Mouse (Mus musculus) neural tube, embryonic 13.5 days (tissue): ENCODE measurements around the gene Mical1. TPM values are rescaled to one million over a fixed set of nuclear protein-coding genes. Genes with fewer than 3 reads are reported as not detected.

ENCODE experiments used
- ATAC-seq: fragments of 200-750 bp; cut with Nextera tagmentation; 2 replicates; pipeline ENCODE4 v1.8.0; 2017; ENCODE audit warnings: low read depth, mild to moderate bottlenecking, moderate TSS enrichment, moderate library complexity
- H3K27ac ChIP-seq: fragments of 300-500 bp; sonication (generic); replicated peaks from 2 replicates; pipeline ENCODE4 v1.5.1; 2015; ENCODE audit warnings: moderate library complexity, mild to moderate bottlenecking, inconsistent platforms
- H3K27me3 ChIP-seq: fragments of 300-500 bp; sonication (generic); 2 replicates; pipeline ENCODE4 v1.6.1; 2015; ENCODE audit warnings: mild to moderate bottlenecking, inconsistent platforms
- H3K36me3 ChIP-seq: fragments of 300-500 bp; sonication (generic); 2 replicates; pipeline ENCODE4 v1.6.1; 2015; ENCODE audit warnings: mild to moderate bottlenecking, inconsistent platforms
- H3K4me1 ChIP-seq: fragments of 300-500 bp; sonication (generic); replicated peaks from 2 replicates; pipeline ENCODE4 v1.6.1; 2015; ENCODE audit warnings: inconsistent platforms
- H3K4me2 ChIP-seq: fragments of 300-500 bp; sonication (generic); 2 replicates; pipeline ENCODE4 v1.6.1; 2015; ENCODE audit warnings: inconsistent platforms, mild to moderate bottlenecking, moderate library complexity
- H3K4me3 ChIP-seq: fragments of 300-500 bp; sonication (generic); 2 replicates; pipeline ENCODE4 v1.5.1; 2015; ENCODE audit warnings: mild to moderate bottlenecking, inconsistent platforms
- H3K9ac ChIP-seq: fragments of 300-500 bp; sonication (generic); 2 replicates; pipeline ENCODE4 v1.6.1; 2015; ENCODE audit warnings: moderate library complexity, mild to moderate bottlenecking, inconsistent platforms
- H3K9me3 ChIP-seq: fragments of 300-500 bp; sonication (generic); 2 replicates; pipeline ENCODE4 v1.6.1; 2016; ENCODE audit warnings: inconsistent platforms
- WGBS: fragments of 180-500 bp; shearing (Covaris S2); methylation state at CpG from one replicate; pipeline ENCODE4 v1.1.7; 2015; 5-methylcytosine and 5-hydroxymethylcytosine counted together
- polyA plus RNA-seq: library from polyadenylated mRNA; unstranded; fragments of >200 nt; fragmentation: Nextera tagmentation; extraction: Ambion mirVana; gene quantifications from 2 replicates; pipeline ENCODE4 v1.2.1, GENCODE M21; 2015

The Mical1 gene
- polyA plus RNA-seq: 35.3 and 36.0 TPM in 2 replicates

DNA sequence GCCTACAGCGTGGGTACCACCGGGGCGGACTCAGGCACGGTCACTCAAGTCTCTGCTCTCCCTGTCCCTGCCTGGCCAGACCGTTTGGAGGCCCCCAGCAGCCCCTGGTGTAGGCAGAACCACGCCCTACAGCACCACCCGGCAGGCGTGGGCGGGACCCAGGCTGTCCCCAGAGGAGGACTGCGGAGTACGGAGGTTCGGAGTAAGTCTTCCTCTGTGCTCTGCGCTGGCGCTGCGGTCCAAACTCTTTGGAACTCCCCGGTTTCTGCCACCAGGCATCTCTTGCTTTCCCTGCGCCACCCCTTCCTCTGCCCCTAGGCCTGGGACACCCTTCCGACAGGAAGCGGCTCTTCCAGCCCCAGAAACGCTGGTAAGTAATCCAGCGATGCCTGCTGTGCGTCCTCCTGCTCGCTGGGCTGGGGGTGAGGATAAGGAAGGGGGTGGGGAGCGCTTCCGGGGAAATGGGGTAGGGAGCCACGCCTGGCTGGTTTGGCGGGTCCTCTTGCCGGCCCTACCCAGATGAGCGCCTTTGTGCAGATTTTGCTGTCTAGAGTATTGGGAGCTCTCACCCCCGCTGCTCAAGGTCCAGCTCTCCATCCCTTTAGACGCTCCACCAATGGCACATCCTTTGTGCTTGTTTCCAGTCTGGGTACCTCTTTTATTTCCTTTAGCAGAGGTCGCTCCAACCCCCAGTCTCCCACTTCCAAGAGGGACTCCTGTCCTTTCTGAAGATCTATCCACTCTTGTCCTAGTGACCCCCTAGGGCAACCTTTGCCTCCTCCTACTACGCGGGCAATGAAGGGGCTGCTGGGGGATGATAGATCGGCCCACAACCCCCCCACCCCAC is at the start of gene Mical1:
TSS of gene Mical1 (plus strand) at position 144 of the 847 bp plus-strand sequence.
- peaks cover 36% of the 10 kb centered on the region for H3K4me1 ChIP-seq
- no peaks in the 10 kb centered on the region for H3K9me3 ChIP-seq
- H3K36me3 ChIP-seq: peaks cover 14% of the 10 kb centered on the region
- under 1% methylated on average over 35 of the region's 35 CpGs for WGBS
- H3K4me3 ChIP-seq: peak within 1 kb of the TSS; percentile 57
- H3K4me2 ChIP-seq: peak within 1 kb of the TSS; percentile 78
- H3K27me3 ChIP-seq: no peaks in the 10 kb centered on the region
- peak within 1 kb of the TSS; percentile 87 for H3K27ac ChIP-seq
- peak within 1 kb of the TSS; percentile 80 for H3K9ac ChIP-seq
- peak; percentile 71 for ATAC-seq

DNA sequence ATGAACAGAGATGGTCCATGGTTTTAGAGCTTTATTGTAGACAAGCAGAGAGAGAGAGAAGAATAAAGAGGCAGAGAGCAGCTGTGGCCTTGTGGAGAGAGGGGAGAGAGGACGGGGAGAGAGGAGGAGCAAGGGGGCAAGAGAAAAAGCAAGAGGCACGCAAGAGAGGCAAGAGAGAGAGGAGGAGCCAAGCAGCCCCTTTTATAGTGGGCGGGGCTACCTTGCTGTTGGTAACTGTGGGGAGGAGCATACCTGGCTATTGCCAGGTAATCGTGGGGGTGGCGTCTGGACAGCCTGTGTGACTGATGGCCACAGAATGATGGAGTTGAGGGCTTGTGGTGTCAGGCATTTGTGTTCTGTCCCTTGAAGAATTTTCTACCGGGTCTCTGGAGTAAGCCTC is 49.7 kb upstream of the Mical1 start:
- Histone ChIP-seq H3K4me2 (no peak overlapping the region), H3K9ac (no peak overlapping the region), H3K9me3 (no peaks in the 10 kb centered on the region), H3K4me1 (no peaks in the 10 kb centered on the region), H3K27ac (no peak overlapping the region), H3K4me3 (no peak overlapping the region), H3K27me3 (no peaks in the 10 kb centered on the region), H3K36me3 (no peaks in the 10 kb centered on the region)
- 47% methylated on average over 6 of the region's 6 CpGs for WGBS
- ATAC-seq: no peak

DNA sequence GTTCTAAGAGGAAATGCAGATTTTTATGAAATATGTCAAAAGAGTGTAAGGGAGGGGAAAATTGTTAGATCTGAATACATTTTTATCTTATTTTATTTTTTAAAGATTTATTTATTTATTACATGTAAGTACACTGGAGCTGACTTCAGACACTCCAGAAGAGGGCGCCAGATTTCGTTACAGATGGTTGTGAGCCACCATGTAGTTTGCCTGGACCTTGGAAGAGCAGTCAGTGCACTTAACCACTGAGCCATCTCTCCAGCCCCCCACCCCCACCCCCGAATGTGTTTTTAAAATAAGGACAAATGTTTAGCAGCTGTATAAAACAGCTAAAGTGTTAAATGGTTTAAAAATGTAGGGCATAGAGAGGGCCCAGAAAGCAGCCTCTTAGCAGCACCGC is 41.5 kb upstream of the Mical1 start:
- Histone ChIP-seq H3K4me1 (no peaks in the 10 kb centered on the region), H3K9ac (no peak overlapping the region), H3K36me3 (no peaks in the 10 kb centered on the region), H3K4me3 (no peak overlapping the region), H3K27me3 (peaks cover 7% of the 10 kb centered on the region), H3K4me2 (no peak overlapping the region), H3K27ac (no peak overlapping the region), H3K9me3 (no peaks in the 10 kb centered on the region)
- 26% methylated on average over 4 of the region's 4 CpGs for WGBS
- no peak for ATAC-seq

DNA sequence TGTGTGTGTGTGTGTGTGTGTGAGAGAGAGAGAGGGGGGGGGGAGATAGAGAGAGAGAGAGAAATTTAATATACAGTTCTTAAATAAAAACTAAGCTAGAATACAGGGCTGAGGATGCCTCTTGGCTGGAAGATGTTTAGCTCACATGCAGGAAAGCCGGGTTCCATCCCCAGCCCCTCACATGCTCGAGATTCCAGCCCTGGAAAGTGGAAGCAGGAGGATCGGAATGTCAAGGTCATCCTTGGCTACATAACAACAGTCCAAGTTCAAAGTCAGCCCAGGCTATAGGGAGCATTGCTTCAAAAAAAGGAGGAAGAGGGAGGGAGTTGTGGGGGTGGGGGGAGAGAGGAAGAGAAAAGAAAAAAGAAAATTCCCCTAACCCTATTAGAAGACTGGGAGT is 41.0 kb upstream of the Mical1 start:
- WGBS: 40% methylated on average over 3 of the region's 3 CpGs
- no peaks in the 10 kb centered on the region for H3K9me3 ChIP-seq
- no peaks in the 10 kb centered on the region for H3K36me3 ChIP-seq
- H3K9ac ChIP-seq: no peak overlapping the region
- no peak for ATAC-seq
- H3K27ac ChIP-seq: no peak overlapping the region
- H3K4me1 ChIP-seq: no peaks in the 10 kb centered on the region
- no peak overlapping the region for H3K4me3 ChIP-seq
- peaks cover 7% of the 10 kb centered on the region for H3K27me3 ChIP-seq
- no peak overlapping the region for H3K4me2 ChIP-seq

DNA sequence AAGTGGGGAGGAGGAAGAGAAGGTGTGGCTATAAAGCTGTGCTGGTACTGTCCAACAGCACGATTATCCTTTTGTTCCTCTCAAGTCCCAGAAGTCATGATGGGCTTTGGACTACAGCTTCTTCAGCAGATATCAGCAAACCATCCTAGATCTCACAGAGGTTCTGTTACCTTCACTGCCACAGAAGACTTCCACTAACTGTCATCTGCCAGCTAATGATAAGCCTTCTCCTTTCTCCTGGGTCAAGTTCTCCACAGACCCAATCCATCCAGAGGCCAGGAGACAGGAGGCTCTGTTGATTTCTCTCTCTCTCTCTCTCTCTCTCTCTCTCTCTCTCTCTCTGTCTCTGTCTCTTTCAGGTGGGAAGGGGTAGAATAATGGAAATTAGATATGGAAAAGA is 27.9 kb upstream of the Mical1 start:
- no peaks in the 10 kb centered on the region for H3K9me3 ChIP-seq
- no peaks in the 10 kb centered on the region for H3K27me3 ChIP-seq
- no peak overlapping the region for H3K27ac ChIP-seq
- WGBS: 89% methylated on average over 1 of the region's 1 CpGs
- no peak overlapping the region for H3K9ac ChIP-seq
- H3K4me2 ChIP-seq: no peak overlapping the region
- peaks cover 15% of the 10 kb centered on the region for H3K36me3 ChIP-seq
- no peak overlapping the region for H3K4me3 ChIP-seq
- no peak for ATAC-seq
- H3K4me1 ChIP-seq: peaks cover 25% of the 10 kb centered on the region

- Histone ChIP-seq H3K4me2 (peak overlapping the region; percentile 78), H3K27me3 (no peaks in the 10 kb centered on the region), H3K36me3 (peaks cover 28% of the 10 kb centered on the region), H3K4me1 (peaks cover 39% of the 10 kb centered on the region), H3K9me3 (no peaks in the 10 kb centered on the region), H3K9ac (peak overlapping the region; percentile 85), H3K4me3 (peak overlapping the region; percentile 94), H3K27ac (peak overlapping the region; percentile 89)
- peak; percentile 85 for ATAC-seq
- WGBS: 11% methylated on average over 14 of the region's 14 CpGs
Measured at GRCm38 (mm10) chr10:41449684-41450083, 26.4 kb upstream of the Mical1 start.

GRCm38 (mm10) chr10:41450137-41450670 is 25.9 kb upstream of the Mical1 start, which contains the start of gene Zbtb24:
Gene Zbtb24 (plus strand): TSS chr10:41450383.
- no peaks in the 10 kb centered on the region for H3K9me3 ChIP-seq
- peaks cover 39% of the 10 kb centered on the region for H3K4me1 ChIP-seq
- ATAC-seq: peak; percentile 95
- WGBS: under 1% methylated on average over 49 of the region's 49 CpGs
- peak within 1 kb of the TSS; percentile 78 for H3K4me2 ChIP-seq
- no peaks in the 10 kb centered on the region for H3K27me3 ChIP-seq
- peak within 1 kb of the TSS; percentile 94 for H3K4me3 ChIP-seq
- H3K9ac ChIP-seq: peak within 1 kb of the TSS; percentile 85
- H3K36me3 ChIP-seq: peaks cover 33% of the 10 kb centered on the region
- H3K27ac ChIP-seq: peak within 1 kb of the TSS; percentile 89

GRCm38 (mm10) chr10:41450780-41451522 is 25.2 kb upstream of the Mical1 start:
- Histone ChIP-seq H3K4me1 (peaks cover 39% of the 10 kb centered on the region), H3K4me3 (peak overlapping the region; percentile 94), H3K9me3 (no peaks in the 10 kb centered on the region), H3K27me3 (no peaks in the 10 kb centered on the region), H3K9ac (peak overlapping the region; percentile 85), H3K36me3 (peaks cover 41% of the 10 kb centered on the region), H3K27ac (peak overlapping the region; percentile 89; the same call in 1 of the 2 replicates), H3K4me2 (peak overlapping the region; percentile 78)
- ATAC-seq: peak; percentile 24
- WGBS: 55% methylated on average over 18 of the region's 18 CpGs

DNA sequence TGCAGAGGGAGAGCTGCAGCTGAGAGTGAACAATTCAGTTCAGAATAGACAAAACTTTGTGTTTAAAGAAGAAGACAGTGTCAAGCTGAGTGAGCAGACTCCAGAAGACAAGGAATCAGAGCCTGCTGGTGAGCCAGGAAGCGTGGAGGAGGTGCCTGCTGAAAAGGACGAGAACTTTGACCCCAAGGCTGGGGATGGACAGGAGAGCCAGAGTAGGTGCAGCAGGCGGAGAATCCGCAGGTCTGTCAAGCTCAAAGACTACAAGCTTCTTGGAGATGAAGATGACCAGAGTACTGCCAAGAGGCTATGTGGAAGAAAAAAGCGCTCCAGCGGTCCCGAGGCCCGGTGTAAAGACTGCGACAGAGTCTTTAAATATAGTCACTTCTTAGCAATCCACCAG is 24.5 kb upstream of the Mical1 start:
- no peaks in the 10 kb centered on the region for H3K27me3 ChIP-seq
- H3K4me1 ChIP-seq: peaks cover 39% of the 10 kb centered on the region
- ATAC-seq: no peak
- 96% methylated on average over 9 of the region's 9 CpGs for WGBS
- H3K4me2 ChIP-seq: peak overlapping the region; percentile 78; the same call in 1 of the 2 replicates
- no peaks in the 10 kb centered on the region for H3K9me3 ChIP-seq
- peak overlapping the region; percentile 94; the same call in 1 of the 2 replicates for H3K4me3 ChIP-seq
- H3K9ac ChIP-seq: no peak overlapping the region
- no peak overlapping the region for H3K27ac ChIP-seq
- peaks cover 48% of the 10 kb centered on the region for H3K36me3 ChIP-seq

DNA sequence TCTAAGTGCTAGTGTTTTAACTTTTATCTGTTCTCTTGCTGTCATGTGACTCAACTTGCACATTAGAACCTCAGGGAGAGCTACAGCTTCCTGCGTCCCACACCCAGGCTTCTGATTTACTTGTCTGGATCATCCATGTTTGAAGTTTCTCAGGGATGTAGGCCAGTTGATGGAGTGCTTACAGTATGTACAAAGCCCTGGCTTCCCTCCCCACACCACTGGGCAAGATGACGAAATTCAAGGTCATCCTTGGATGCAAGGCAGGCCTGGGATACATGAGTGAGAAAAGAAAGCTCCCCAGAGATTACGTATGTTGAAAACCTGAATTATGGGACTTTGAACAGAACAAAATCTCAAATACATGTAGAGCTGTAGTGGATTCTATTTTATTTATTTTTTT is 23.3 kb upstream of the Mical1 start:
- H3K4me2 ChIP-seq: no peak overlapping the region
- peaks cover 39% of the 10 kb centered on the region for H3K4me1 ChIP-seq
- no peak overlapping the region for H3K27ac ChIP-seq
- no peak for ATAC-seq
- H3K9me3 ChIP-seq: no peaks in the 10 kb centered on the region
- H3K4me3 ChIP-seq: no peak overlapping the region
- H3K9ac ChIP-seq: no peak overlapping the region
- H3K27me3 ChIP-seq: no peaks in the 10 kb centered on the region
- 92% methylated on average over 3 of the region's 3 CpGs for WGBS
- peaks cover 54% of the 10 kb centered on the region for H3K36me3 ChIP-seq

DNA sequence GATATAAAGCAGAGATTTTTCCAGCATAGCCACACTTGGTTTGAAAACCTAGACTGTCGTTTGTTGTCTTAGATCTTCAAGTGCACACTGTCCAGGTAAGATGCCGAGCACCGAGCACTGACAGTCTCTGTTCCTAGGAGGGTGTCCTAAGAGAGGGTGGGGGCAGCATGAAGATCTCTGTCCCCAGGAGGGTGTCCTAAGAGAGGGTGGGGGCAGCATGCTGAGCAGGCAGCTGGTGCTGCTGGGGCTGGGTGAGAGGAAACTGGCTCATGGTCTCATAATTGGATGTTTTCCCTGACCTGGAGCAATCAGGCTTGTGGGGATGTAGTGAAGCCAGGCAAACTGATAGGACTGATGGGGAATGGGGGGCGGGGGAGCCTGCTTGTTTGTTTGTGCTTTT is 16.1 kb upstream of the Mical1 start:
- Histone ChIP-seq H3K4me1 (peaks cover 14% of the 10 kb centered on the region; the same call in 1 of the 2 replicates), H3K36me3 (peaks cover 72% of the 10 kb centered on the region), H3K4me3 (no peak overlapping the region), H3K9me3 (no peaks in the 10 kb centered on the region), H3K27ac (no peak overlapping the region), H3K9ac (no peak overlapping the region), H3K4me2 (no peak overlapping the region), H3K27me3 (no peaks in the 10 kb centered on the region)
- WGBS: 72% methylated on average over 4 of the region's 4 CpGs
- ATAC-seq: no peak

DNA sequence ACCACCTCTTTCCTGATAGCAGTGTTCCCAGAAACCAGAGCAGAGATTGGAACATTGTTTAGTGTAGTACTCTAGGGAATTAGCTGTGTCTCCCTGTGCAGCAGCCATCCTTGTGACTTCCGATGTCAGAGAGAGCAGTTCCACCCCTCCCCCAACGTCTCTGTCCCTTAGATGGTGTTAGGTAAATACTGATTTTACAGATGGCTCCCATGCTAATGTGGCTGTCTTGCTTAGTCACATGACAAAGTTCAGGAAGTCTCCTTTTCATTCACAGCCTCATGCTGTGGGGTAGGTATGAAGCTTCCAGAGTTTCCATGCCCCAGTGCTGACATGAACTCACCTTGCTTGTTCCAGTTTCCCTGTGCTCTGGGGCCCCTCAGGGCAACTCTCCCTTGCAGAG is 15.6 kb upstream of the Mical1 start:
- Histone ChIP-seq H3K9ac (no peak overlapping the region), H3K27me3 (no peaks in the 10 kb centered on the region), H3K9me3 (no peaks in the 10 kb centered on the region), H3K27ac (no peak overlapping the region), H3K4me3 (no peak overlapping the region), H3K4me2 (no peak overlapping the region), H3K4me1 (peaks cover 14% of the 10 kb centered on the region; the same call in 1 of the 2 replicates), H3K36me3 (peaks cover 69% of the 10 kb centered on the region)
- 25% methylated on average over 2 of the region's 2 CpGs for whole genome bisulfite sequencing
- ATAC-seq: peak; percentile 19; the same call in 1 of the 2 replicates
